Mouse (Mus musculus) heart, postnatal 4 days (tissue): ENCODE measurements around the gene Nek5. TPM values are rescaled to one million over a fixed set of nuclear protein-coding genes. Genes with fewer than 3 reads are reported as not detected.
A peak's percentile ranks its signal among the peaks of the same experiment; 100 is the strongest.

Experiments
- DNase-seq: peaks from one replicate; pipeline ENCODE4 v3.0.0; 2021
- total RNA-seq, 2 experiments: library from RNA; stranded (reverse); gene quantifications; 2 replicates each; pipeline ENCODE4 v1.2.3; 2021

The Nek5 gene
- total RNA-seq, 2 experiments from 2014 or later = not detected

DNA sequence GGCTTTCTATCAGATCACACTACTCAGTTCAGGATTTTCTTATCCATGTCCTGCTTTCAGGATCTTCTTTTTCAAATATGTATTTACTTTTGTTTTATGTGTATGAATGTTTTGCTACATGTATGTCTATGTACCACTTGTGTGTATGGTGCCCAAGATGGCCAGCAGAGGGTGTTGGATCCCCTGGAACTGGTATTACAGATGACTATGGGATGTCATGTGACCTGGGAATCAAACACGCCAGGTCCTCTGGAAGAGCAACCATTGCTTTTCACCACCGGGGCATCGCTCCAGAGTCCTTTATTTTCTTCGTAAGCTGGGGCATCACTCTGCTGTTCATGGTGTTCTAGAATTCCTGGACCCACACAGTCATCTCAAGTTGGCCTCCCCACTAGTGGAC, 35.6 kb downstream of the Nek5 start:
- no peak for DNase-seq

DNA sequence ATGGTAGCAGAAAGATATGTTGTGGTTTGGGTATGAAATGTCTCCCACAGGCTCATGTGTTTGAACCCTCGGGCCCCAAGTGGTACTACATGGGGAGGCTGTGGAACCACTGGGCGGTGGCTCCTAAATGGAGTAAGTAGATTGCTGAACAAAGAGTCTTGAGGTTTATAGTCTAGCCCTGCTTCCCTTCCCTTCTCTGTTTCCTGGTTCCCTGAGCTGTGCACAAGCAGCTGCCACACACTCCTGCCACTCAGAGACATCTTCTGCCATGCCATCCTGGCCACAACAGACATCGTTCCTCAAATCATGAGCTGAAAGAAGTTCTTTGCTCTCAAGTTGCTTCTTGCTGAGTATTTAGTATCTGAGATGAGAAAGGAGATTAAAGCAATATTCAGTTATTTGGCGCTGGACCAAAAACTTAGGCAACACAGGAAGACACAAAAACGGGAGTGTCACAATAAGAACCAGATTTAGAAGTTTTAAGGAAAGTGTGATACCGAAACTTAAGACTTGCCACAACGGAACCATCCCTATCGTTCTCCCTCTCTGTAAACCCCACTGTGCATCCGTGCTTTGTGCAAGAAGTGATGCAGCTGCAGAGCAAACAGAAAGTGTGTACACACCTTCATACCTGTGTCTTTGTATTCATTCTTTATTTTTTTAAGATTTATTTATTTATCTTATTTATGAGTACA, 45.4 kb downstream of the Nek5 start:
- DNase-seq = no peak

DNA sequence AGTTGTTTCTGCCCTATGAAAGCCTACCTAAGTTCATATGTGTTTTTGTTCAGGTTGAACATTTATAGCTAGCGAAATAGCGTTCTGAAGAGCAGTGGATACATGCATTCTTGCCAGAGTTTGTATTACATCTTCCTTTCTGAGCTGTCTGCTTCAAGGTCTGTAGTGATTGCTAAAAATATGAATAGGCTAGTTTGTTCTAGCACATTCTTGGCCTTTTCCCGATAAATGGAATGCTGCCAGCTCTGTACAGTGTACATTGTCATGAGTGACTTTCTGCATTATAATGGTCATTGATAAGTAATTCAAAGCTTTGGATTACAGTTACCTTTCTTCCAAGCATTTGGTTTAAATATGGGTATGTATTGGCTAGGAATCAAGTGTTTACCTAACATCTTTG, 63.7 kb downstream of the Nek5 start:
- DNase-seq = no peak

DNA sequence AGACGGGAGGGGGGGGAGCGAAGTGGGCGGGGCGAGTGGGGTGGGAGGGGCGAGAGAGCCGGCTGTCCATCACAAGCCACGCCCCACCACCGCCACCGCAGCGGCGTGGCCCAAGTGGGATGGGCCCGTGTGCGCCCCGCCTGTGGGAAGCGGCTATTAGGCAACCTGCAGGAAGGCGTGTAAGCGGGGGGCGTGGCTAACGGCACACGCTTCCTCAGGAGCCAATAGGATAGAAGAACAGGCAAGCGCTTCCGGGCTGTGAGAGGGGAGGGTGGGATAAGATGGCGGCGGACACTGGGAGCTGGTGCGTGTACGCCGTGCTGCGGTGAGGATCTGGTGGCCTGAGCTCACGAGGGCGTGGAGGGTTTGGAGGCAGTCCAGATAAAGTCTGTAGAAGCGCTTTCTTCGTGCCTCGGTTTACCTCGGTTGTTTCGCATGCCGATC, 64.4 kb downstream of the Nek5 start, which contains the start of gene Alg11:
Alg11 (plus strand) TSS at position 276 of the 444 bp plus-strand sequence.
- DNase-seq = peak; percentile 96

DNA sequence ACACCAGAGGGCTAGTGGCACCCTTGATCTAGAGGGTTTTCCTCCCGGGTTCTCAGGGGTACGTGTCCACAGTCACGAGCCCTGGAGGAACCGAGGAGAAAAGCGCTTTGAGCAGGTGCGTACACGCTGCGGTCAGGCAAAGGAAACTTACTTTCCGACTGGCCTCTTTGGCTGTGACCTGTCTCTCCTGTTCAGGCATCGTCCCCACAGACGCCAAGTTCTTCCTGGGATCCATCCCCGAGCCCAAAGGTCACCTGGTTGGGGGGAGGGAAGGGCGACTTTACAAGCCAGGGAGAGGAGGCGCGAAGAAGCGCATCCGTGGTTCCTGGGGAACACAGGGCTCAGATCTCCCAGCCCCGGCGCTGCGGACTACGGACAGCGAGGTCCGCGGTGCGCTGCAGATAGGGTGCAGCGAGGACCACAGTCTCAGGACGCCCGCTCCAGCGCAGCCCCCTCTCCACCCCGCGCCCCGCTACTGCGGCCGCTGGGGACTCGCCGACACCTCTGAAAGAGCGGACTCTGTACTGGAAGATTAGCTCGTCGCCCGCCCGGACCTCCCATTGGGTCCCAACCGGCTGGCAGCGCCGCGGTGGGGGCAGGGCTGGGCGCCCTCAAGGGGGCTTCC, 64.9 kb downstream of the Nek5 start, which contains the start of gene Atp7b:
Atp7b (minus strand) TSS at position 485 of the 625 bp plus-strand sequence.
- DNase-seq = no peak

DNA sequence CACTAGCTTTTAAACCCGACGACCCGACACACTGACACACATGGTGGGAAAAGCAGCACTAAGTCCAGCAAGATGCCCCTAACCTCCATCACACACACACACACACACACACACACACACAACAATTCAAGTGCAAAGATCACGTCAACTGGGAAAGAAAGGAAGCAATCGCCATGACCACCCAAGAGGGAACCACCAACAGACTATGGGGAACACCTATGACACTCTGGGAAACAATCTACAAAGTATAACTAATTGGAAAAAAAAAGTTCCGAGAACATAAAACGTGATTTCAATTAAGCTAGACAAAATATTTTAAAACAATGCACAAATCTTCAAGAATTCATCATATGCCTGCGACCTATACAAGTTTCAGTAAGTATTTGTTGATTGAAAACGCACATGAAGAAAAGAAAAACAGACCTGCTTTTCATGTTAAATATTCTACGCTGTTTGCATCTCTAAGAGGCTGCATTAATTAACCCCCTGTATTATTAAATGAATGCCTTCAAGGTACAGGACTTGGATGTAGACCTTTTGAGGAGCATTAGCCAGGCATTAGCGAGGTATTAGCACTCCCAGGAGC, 65.6 kb downstream of the Nek5 start:
- no peak for DNase-seq

DNA sequence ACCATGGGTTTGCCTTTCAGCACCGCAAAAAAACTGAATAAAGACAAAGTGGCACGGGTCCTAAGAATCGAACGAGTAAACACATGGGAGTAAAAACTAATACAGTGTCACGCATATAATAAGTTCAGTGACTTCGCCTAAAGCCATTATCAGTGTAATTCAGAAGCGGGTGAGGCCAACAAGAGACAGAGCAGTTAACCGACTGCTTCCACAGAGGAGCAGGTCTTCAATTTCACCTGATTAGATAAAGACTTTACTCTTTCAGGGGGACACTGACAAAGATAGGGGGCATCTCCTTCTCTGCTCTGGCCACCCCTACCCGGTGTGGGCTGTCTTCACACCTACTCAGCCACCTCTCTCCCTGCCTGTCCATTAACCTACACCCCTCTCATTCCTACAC, 66.5 kb downstream of the Nek5 start:
- no peak for DNase-seq

DNA sequence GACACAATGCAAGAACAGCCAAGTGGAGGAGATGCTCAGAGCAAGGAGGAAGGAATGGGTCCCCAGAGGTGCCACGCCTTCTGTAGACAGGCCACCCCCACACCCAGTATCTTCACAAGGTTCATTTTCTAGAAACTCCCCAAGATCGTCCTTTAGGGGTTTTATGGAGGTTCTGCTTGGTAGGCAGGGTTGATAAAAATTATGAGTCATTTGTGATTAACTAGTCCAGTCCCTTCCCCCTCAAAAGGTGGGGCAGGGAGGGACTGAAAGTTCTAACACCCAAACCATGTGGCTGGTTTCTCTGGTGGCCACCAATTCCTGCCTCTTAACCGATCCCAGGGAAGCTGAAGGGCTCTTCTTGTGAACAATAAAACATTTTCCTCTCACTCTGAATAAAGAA, 68.0 kb downstream of the Nek5 start:
- DNase-seq = no peak

DNA sequence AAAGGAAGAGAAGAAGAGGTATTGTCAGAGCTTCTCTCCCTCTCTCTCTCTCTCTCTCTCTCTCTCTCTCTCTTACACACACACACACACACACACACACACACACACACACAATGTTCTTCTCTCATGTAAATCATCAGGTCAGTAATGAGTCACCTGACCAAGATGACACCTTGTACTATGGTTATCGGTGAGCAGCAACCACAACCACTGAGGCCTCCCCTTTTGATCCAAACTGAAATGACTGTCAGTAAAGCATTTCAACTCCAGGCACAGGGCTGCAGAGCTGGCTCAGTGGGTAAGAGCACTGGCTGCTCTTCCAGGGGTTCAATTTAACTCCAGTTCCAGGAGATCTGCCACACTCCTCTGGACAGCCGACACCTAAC, 69.4 kb downstream of the Nek5 start:
- DNase-seq = no peak

DNA sequence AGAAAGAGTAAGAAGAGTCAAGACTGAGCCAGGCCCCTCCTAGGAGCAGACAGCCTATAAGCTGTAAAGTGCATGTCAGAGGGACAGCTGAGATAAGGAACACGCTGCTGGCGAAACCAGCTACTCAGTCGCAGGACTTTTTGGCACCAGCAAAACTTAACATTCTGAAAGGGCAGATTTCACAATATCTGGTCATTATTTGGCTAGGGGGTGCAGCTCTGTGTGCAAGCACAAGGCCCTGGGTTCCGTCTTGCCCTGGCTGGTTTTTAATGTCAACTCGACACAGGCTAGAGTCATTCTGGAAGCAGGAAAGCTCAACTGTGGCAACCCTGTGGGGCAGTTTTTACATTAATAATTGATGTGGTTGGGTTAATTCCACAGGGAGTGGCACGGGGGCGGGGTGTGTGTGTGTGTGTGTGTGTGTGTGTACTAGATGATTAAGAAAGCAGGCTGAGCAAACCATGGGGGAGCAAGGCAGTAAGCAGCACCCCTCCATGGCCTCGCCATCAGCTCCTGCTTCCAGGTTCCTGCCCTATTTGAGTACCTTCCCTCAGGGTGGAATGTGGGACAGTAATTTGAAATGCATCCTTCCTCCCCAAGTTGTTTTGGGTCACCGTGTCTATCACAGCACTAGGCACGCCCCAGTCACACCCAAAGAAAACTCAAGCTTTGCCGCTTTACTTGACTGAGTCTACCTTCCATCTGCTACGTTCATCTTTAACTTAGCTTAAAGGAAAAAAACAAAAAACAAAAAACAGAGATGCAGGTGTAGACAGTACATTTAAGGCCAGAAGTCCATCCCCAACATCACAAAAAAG, 70.0 kb downstream of the Nek5 start:
- no peak for DNase-seq

DNA sequence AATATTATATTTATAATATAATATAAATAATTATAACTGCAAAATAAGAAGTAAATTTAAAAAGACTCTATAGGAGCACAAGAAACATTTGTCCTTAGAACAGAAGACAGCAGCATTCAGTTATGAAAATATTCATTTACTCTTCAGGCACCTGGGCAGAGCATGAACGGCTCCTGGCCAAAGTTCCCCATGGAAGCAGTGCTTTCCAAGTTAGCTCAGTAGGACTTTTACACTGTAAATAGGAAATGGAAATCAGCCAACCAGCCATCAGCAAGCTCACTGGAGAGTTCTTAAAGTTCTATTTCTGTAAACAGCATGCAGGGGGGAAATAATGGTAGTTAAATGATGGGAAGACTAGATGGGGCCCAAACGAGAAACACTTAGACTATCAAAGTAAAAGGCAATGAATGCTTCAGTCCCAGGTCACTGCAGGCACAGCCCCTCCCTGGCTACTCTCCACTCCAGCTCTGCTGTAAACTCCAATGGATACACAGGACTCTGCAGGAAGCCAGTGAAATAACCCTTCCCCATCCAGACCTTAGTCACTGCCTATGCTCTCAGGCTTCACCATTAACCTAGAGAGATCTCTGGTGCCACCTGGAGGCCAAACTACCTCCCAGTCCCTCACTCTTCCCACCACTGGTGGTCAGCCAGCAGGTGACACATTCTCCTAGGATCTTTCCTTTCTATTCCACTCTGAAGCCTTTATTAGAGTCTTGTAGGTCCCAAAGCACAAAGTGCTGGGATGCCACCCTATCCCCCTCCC, 77.0 kb downstream of the Nek5 start:
- peak; percentile 68 for DNase-seq

DNA sequence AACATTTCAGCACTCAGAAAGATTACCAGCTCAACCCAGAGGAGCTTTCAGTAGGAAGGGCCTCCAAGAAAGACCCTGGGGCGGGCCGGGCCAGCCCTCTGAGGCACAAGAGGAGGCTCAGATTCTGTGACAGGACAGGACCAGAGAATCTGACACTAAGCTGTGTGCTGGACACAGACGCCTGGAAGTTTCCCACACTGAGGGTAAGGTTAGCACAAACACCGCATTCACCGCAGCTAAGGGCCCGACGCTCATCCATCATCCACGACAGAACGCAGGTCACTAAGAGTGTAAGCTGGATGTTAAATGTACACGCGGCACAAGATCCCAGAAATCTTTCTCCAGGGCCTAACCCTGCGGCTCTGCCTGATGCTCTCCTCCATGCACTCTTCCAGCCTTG, 81.1 kb downstream of the Nek5 start:
- DNase-seq = no peak

DNA sequence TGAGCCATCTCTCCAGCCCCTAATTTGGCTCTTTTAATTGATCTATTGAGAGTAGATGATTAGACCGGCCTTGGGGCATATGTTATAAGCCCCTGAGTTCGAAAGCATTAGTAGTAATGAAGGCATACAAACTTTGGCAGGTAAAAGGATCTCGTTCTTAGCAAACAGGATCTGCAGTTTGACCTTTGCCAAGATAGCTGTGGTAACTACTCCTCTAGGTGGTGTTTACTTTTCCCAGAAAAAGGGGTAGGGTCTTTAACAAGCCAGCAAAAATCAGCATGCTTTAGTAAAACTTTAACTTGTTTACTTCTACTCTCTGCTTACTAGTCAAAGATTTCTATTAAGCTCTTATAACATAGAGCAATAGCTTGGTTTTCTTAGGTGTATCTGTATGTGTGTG, 82.3 kb downstream of the Nek5 start:
- DNase-seq = no peak

DNA sequence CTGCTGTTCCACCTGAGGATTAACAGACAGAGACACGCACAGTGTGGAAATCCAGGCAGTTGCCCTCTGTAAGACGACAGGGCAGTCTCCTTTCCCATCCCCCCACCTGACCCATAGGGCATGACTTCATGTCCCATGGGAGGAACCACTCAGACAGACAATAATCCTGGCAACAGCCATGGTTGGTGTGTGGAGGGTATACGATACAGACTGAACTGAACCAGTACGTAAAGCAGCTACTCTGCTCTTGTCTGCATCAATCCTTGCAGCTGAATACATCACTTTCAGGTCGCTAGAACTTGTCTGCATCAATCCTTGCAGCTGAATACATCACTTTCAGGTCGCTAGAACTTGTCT, 84.7 kb downstream of the Nek5 start:
- DNase-seq = no peak

DNA sequence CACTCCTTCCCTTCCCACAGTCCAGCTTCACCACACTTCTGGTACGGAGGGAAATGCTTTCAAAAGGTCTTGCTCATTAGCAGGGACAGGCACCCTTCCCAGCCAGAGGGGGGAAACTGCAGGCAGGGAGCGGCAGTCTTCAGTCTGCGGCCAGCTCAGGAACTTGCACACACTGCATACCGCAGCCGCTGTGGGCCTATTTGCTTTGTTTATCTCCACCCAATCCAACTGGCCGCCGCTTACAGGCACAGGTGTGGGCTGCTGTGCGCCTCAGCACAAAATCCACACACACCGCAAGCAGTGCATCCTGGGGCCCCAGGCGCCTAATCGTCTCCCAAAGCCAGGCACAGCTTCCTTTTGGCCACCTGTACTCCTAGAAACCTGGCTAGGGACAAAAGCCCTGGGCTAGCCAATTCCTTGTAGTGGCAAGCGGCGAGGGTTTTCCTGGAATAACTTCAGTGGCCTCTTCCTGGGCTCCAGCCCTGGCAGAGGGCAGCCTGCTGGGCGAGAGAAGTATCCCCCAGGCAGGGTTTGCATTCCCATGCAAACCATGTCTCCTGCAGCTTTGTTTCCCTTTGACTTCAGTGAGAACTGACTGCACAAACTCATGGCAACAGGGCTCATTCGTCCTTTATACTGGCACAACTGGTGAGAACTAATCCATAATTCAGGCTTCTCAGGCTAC, 85.2 kb downstream of the Nek5 start:
- DNase-seq = no peak

DNA sequence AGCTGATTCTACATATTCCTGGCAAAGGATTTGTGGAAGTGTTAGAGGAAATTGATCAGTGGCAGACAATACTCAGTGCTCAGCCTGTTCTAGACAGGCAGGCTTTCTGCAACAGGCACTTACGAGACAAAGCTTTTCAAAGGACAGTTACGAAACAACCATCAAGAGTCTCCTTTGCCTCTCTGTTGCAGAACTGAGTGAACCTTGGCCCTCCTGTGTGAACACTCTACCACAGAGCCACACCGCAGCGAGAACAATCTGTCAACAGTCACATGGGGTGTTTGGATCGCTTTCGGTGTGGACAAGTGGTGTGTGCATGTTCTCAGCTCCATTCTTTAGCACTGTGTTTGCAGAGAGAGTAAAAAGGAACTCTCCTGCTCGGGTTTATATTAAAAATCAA, 87.8 kb downstream of the Nek5 start:
- DNase-seq = no peak

DNA sequence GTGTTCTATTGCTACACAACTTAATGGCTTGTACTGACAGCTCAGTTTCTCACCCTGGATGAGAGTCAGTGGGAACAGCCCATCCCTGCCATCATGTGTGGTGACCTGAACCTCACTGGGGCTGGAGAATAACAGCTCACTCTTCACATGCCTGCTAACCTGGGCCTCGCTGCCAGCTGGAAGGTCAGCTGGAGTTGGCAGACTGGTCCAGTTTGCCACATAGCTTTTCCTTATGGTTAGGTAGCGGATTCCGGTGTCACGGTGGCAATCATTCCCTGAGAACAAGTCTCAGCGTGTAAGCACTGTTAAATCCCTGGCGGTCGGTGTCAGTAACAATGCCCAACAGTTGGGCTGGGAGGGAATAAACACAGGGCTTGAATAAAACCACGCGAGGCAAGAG, 88.7 kb downstream of the Nek5 start:
- DNase-seq = no peak

DNA sequence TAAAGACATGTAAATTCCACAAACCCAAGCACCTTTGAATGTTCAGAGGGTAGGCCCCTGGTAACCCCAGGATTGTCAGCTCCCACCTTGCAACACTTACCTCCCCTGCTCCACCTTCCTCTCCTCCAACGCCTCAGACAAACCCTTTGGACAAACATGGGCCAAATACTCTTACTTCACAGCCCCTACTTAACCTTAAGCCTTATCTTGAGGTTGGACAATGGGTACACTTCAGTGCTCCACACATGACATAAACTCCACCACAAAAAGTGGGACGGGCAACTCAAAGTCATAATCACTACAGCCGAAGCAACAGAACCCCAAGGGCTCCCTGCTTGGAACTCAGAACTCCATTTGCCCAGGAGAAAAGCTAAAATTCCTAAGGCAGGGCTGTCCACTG, 93.9 kb downstream of the Nek5 start:
- DNase-seq = no peak

DNA sequence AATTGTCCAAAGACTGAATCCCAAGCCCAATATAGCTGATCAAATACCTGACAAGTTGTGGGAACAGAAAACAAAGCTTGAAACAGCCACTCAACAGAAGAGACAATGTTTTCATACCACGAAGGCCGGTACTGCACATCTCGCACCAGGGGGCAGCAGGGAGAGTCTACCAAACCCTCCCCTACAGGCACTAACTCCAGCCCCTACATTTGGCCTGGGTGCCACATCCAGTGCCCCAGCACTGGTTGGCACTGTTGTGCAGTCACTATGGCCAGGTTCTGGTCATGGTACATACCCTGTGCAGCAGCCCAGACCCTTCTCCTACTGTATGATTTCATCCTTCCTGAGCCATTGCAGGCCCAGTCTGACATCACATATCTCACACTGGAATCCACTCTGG, 95.9 kb downstream of the Nek5 start:
- DNase-seq = no peak

DNA sequence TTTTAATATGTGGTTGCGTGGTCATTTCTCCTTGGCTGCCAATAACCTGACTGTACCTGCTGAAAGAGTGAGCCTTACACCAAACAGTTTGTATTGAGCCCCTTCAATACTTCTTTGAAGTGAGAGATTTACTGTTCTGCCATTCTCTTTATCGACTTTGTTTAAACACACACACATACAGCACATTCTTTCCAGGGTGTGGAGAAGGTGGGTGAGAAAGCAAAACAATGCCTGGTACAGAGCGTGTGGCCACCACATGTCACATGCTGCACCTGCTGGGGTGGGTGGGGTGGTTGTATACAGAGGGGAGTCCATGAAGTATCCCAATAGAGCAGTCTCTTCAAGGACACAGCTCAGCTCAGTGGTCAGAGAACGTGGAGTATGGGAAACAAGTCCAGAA, 99.6 kb downstream of the Nek5 start:
- DNase-seq = no peak
